Mouse (Mus musculus): ENCODE results near the gene Serac1.

- no peak for TF ChIP-seq CTCF (conservative IDR thresholded peaks at IDR 0.05; ENCODE audit: insufficient read depth, insufficient read length, low read depth, low read length)
- TF ChIP-seq POLR2A (IDR thresholded peaks at IDR 0.05; ENCODE audit: low read depth, low read length) = no peak
Observed at GRCm38 (mm10) chr17:6000864-6001319, 78.6 kb downstream of the Serac1 start.
